Mouse (Mus musculus) Muller cell, postnatal 12 days (primary cell): Measurements from ENCODE around the gene Pappa2.

Source experiments
- DNase-seq: peaks from one replicate; pipeline ENCODE4 v3.0.0-alpha.2; 2015; ENCODE audit errors: inconsistent ontology term

Gene Pappa2

GRCm38 (mm10) chr1:158765842-158766241 is 214.4 kb downstream of the Pappa2 start:
- peak; percentile 15 for DNase-seq

DNA sequence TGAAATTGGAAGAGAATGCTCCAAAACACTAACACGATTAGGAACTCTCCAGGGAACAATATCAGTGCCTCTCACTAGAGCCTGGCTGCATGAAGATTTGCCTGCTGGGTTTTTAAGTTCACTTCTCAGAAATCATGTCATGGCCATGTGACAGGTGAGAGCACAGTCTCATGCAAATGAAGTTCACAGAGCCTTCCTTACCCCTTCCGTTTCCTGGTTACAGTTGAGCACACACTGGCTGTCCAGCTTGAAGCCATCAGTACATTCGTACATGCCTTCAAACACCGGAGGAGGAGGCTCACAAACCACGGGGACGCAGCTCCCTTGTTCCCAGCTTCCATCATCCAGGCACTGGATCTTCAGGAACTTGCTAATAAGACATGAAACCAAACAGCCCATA is 215.6 kb downstream of the Pappa2 start:
- DNase-seq = no peak

DNA sequence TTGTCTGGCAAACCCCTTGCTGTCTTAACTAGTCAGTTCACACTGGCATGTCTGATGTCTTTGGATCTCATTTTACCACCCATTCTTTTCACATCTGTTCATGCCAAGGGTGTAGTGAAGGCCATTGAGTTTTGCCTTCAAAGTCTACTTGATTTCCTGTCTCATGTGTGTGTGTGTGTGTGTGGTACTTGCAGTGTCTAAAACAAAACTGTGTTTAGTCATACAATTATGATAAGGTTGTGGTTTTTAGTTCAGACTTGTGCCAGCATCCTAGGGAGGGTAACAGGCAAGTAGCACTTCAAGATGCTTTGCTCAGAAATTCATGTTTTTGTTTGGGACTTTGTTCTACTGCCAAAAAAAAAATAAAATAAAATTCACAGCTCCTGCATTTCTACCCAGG is 216.1 kb downstream of the Pappa2 start:
- no peak for DNase-seq

DNA sequence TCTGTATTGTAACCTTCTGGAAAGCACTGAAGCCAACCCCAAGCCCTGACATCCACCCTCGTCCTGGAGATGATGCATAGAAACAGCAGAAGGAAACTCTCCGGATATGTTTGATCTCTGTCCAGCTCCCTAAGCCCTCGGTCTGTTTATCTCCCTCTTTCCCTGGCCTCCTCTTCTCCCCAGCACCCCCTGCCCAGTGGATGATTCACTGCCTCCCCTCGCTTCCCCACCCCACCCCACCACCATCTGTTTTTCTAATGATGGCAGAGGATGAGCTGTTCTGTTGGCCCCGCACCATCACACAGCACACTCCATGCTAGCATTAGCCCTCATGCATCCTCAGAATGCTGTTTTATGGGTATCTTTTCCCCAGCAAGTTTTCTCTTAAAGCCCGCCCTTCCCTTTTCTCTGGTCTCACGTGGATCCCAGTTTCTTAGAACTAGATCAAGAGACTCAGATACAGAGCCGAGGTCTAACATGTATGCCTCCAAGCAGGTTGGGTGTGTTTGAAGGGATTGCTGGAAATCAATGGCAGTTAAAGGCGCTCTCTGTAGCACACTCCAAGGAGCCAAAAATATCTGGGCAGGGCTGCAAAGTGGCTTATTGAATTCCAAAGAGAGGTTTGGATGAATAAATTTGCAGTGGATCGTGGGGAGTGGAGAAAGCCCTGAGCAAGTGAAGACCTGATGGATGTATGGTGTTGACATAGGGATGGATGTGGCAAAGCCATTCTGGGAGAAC is 231.8 kb downstream of the Pappa2 start:
- no peak for DNase-seq

DNA sequence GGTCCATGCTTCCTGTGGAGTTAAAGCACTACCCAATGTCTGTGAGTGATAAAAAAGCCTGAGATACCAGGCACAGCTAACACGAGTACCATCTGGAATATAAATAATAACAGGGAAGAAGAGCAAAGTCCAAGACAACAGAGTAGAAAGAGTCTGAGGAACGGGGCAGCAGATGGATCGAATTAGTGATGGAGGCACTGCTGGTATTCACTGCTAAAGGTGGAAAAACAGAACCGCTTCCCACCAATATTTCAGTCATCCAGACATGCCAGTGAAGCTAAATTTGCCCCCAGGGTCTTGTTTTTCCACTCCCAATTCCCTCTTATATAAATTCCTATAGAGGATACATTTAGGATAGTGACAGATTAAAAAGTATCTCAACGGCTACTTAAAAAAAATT is 238.8 kb downstream of the Pappa2 start:
- DNase-seq = no peak

- no peak for DNase-seq
Observed at GRCm38 (mm10) chr1:158740949-158741348, 239.3 kb downstream of the Pappa2 start.

GRCm38 (mm10) chr1:158740161-158740766 is 240.0 kb downstream of the Pappa2 start:
- no peak for DNase-seq

GRCm38 (mm10) chr1:158739132-158739919 is 241.0 kb downstream of the Pappa2 start:
- no peak for DNase-seq

DNA sequence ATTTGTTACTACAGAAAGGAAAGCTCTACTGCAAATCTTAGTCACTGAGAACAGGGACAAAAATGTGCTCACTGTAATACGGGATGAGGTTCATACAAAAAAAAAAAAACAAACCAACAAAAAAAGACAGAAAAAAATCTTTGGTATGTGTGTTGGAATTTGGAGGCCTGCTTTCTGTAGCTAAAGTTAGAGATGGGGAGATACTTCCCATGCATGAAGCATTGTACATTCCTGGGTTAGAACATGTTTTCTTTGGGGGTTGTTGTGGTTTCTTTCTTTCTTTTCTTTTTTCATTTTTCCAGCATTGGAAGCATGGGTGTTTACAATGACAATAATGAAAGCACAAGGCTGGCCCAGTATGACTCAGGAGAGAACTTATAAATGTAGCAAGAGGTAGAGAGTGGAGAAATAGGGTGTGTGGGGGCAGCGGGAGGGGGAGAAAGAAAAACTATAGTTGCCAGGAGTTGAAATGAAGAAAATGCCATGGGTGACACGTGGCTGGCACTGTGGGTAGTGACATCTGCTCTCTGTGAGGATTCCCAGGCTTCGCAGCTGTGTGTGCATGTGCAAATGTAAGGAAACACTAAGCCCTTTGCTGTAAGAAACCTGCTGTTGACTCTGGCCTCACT is 247.3 kb downstream of the Pappa2 start:
- peak; percentile 85 for DNase-seq

GRCm38 (mm10) chr1:158713301-158714095 is 266.8 kb downstream of the Pappa2 start:
- DNase-seq = peak; percentile 53

GRCm38 (mm10) chr1:158701336-158701735 is 279.0 kb downstream of the Pappa2 start:
- peak; percentile 74 for DNase-seq

GRCm38 (mm10) chr1:158700147-158700546 is 280.1 kb downstream of the Pappa2 start:
- DNase-seq = no peak

GRCm38 (mm10) chr1:158699276-158699675 is 281.0 kb downstream of the Pappa2 start:
- no peak for DNase-seq

DNA sequence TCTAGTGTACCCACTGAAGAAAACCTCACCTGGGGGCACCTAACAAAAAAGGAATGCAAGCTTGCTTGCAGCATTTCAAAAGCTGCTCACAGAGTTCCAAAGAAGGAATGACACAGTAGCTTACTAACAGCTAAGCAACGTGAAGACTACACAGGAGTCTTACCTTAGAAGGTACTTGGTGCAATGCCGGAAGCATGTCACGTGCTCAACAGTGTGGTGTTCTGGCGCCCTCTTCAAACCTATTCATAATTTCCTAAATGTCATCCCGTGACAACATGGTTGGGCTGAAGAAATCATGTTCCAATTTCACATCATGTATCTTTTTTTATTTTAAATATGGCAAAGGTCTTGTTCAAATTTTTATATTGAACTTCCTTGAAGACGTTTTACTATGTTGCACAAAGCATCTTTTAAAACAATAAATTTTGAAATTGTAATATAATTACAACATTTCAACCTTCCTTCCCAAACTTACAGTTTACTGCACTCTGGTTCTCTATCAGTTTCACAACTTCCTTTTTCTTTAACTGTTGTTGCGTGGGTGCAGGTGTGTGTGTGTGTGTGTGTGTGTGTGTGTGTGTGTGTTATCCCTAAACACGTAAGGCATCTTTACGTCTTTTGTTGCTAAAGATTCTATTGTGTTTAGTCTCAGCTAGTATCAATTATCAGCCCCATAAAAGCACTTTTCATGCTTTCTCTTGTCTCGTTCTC is 282.3 kb downstream of the Pappa2 start:
- no peak for DNase-seq

DNA sequence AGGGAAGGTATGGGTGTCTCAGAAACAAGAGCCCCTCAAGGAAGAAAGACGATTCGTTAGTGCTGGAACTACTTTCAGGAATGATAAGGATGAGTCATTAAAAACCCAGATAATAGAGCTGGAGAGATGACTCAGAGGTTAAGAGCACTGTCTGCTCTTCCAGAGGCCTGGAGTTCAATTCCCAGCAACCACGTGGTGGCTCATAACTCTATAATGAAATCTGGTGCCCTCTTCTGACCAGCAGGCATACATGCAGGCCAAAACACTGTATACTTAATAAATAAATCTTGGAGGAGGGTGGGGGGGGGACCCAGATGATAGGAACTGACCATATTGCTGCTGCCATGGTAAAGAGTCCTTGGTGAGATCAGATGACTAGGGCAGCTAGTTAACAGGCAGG is 282.9 kb downstream of the Pappa2 start:
- DNase-seq = peak; percentile 16

DNA sequence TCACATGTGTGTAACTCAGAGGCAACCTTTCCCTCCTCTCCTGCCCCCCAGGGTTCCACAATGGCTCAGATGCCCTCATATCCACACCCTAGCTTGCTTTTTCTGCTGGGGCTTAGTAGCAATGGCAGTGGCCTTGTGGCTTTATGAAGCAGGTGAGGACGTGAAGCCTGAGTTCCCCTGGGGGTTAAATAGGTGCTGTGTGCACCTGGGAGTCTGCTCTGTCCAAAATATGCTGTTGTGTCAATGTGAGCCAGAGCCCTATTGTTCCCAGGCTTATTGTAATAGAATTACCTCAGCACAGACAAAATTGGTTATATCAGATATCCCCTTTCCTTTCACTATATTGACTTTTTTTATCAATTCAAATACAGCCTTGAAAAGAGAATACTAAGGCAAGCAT is 292.6 kb downstream of the Pappa2 start:
- no peak for DNase-seq

GRCm38 (mm10) chr1:158669971-158670592 is 310.2 kb downstream of the Pappa2 start:
- peak; percentile 44 for DNase-seq

DNA sequence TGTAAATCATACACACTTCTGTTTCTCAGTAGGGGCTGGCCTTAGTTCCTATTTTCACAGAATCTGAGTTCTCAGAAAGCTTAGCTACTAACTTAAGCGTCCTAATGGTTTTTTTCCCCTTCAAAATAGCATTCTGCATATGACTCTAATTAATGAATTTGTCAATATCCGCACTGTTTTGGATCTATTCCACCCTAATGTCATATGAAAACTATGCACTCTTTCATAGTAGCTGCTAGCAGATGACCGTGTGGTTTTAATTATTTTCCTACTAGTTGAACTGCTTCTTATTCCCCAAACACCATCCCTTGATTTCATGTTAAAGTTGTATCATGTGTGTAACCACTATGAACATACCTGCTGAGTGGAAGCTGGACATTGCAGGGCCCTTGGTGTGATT is 314.3 kb downstream of the Pappa2 start:
- DNase-seq = no peak
